Mouse (Mus musculus) cortical plate, adult 2 months (tissue): ENCODE data around the gene Gm10037. TPM values are rescaled to one million over a fixed set of nuclear protein-coding genes. Genes with fewer than 3 reads are reported as not detected.
"Not testable (repeated sequence)": the region's sequence is repeated elsewhere in the genome, so short reads cannot be mapped to it uniquely, and the experiment has no call there.

ENCODE experiments used
- H3K27ac ChIP-seq: fragments of 200-500 bp; 2 replicates; pipeline ENCODE4 v1.5.1; 2012; ENCODE audit warnings: low read length, control low read depth, inconsistent platforms; ENCODE audit not compliant: insufficient read depth
- H3K4me1 ChIP-seq: fragments of 200-500 bp; 2 replicates; pipeline ENCODE4 v1.6.1; 2011; ENCODE audit warnings: low read length; ENCODE audit not compliant: control insufficient read depth, insufficient read depth
- H3K4me3 ChIP-seq: fragments of 200-500 bp; 2 replicates; pipeline ENCODE4 v1.5.1; 2011; ENCODE audit warnings: mild to moderate bottlenecking, low read length, control low read depth; ENCODE audit not compliant: insufficient read depth
- CTCF ChIP-seq: fragments of 200-500 bp; IDR thresholded peaks from 2 replicates; pipeline ENCODE4 v1.5.1; 2011; ENCODE audit warnings: mild to moderate bottlenecking, control low read depth, low read length; ENCODE audit not compliant: insufficient read depth; ENCODE audit errors: extremely low read depth
- POLR2A ChIP-seq: fragments of 200-500 bp; IDR thresholded peaks from 2 replicates; pipeline ENCODE4 v1.6.1; 2011; ENCODE audit warnings: mild to moderate bottlenecking, low read length, control low read depth; ENCODE audit not compliant: insufficient read depth; ENCODE audit errors: extremely low read depth
- polyA plus RNA-seq: library from polyadenylated mRNA; depleted of rRNA; stranded (reverse); fragments of >200 nt; gene quantifications from 2 replicates; pipeline ENCODE4 v1.2.3, GENCODE M21; 2012

Gene Gm10037
- polyA plus RNA-seq, 1 experiment = 16.6 TPM

DNA sequence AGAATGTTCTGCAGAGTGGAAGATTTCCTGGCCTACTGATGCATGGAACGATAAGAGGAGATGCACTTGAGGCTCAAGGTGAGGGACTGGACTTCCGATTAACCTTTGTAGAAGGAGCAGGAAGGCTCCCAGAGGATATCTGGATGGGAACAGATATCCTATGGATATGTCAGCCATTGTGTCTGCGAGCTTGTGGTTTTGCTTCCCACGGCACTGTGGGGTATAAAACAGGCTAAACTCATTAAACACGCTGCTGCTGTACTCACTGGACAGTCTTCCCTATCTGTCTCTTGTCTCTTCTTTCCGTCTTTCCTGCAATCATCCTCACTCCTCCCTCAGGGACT, 12.8 kb downstream of the Gm10037 start:
- Histone ChIP-seq H3K4me1 (peaks cover 4% of the 10 kb centered on the region; the same call in 1 of the 2 replicates), H3K4me3 (peak overlapping the region; percentile 65; the same call in 1 of the 2 replicates), H3K27ac (no peak overlapping the region)
- no peak for TF ChIP-seq CTCF
- TF ChIP-seq POLR2A = no peak

DNA sequence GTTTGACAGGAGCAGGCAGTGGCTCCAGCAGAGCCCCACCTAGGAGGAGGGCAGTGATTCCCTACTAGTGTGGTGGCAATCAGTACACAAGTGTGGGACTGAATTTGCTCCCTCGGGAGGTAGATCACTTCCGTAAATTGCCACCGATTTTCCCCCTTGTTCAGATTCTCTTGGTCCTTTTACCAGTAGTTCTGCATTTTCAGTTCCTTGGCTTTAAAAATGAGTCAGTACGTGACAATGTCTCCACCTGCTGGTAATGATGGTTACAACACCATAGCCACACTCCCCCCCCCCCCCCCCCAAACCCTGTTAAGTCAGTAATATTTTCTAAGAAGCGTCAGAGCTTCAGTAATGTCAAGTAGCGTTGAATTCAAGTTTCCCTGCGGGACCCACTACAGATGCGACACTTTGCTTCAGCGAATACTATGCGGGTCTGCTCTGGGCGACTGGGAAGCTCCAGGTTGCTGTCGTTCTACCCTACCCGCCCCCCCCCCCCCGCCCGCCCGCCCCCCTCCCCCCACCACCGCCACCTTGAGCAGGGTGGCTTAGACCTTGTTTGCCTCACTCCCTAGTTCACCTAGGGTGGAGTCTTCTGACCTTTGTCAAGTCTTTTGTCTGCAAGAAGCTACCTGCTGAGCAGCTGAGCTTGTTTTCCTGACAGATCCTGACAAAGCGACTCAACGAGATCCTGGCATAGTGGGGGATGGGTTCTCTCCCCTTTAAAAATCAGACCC, 13.4 kb downstream of the Gm10037 start:
- Histone ChIP-seq H3K4me1 (peaks cover 4% of the 10 kb centered on the region; the same call in 1 of the 2 replicates), H3K27ac (no peak overlapping the region), H3K4me3 (peak overlapping the region; percentile 65)
- TF ChIP-seq POLR2A = no peak
- 0 out of 2 replicates have a peak, but pooled peaks have one; percentile 5 for TF ChIP-seq CTCF

DNA sequence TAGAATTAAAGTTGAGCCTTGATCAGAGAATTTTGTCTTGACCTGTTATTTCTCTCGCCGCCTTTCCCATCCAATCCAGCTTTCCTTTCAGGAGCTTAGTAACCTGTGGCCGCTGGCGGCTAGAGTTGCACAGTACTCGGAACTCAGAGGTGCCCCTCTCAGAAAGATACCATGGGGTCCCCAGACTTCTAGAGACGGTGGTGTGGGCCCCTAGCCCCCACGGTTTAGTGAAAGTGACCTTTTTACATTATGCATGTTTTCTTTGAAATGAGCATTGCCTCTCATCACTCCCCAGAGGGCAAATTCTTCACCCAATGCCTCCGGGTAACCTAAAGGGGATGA, 13.9 kb downstream of the Gm10037 start:
- TF ChIP-seq CTCF (no peak), POLR2A (no peak)
- Histone ChIP-seq H3K27ac (no peak overlapping the region), H3K4me1 (peaks cover 4% of the 10 kb centered on the region; the same call in 1 of the 2 replicates), H3K4me3 (peak overlapping the region; percentile 65)

DNA sequence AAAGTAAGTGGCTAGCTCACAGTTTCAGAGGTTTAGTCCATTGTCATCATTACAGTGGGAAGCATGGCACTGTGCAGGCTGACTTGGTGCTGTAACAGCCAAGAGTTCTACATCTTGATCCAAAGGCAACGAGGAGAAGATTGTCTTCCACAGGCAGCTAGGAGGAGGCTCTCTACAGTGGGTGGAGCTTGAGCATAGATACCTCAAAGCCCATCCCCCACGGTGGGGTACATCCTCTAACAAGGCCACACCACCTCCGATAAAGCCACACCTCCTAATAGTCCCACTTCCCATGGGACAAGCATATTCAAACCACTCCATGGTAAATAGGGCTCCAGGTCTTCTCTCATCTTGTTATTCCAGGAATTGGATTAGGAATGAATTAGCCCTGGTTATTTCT, 19.5 kb downstream of the Gm10037 start:
- H3K4me3 ChIP-seq = no peak overlapping the region

DNA sequence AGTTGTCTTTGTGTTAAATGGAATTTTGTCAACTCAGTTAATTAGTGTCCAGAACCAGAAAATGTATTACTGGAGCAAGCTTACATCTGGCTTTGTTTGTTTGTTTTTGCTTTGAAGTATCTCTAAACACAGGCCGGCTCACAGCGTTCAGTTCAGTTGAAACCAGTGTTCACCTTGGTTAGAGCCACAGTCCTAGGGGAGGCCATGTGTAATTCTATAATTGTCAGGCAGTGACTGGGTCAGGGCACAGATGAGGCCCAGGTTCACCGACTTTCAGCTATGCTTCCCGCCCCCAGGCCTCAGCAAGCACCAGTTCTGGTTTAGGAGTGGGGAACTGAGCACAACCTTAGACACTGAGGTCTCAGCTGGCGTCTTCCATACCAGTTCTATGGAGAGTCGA, 22.2 kb downstream of the Gm10037 start:
- Histone ChIP-seq H3K4me1 (no peaks in the 10 kb centered on the region), H3K4me3 (no peak overlapping the region), H3K27ac (no peak overlapping the region)
- no peak for TF ChIP-seq POLR2A

More for the DNA sequence above, 19.5 kb downstream of the Gm10037 start:
- Histone ChIP-seq H3K27ac (no peak overlapping the region), H3K4me1 (no peaks in the 10 kb centered on the region)
- TF ChIP-seq POLR2A (no peak), CTCF (no peak)

DNA sequence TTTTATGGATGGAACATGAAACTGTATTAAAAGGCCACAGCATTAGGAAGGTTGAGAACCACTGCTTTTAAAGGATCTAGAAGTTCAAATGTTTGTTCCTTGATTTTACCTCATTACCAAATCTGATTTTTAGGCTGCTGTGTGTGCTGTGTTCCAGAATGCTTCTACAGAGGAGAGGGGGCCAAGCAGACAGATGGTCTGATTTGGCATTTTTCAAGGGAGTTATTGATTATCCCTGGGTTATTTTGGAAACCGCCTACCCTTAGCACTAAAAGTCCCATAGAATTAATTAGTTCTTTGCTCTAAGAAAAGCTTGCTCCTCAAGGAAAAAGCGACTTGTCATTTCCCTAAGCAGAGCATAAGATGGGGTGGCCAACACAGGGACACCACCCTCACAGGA, 23.1 kb downstream of the Gm10037 start:
- TF ChIP-seq POLR2A (no peak), CTCF (no peak)
- H3K27ac ChIP-seq = no peak overlapping the region
- no peaks in the 10 kb centered on the region for H3K4me1 ChIP-seq
- no peak overlapping the region for H3K4me3 ChIP-seq

DNA sequence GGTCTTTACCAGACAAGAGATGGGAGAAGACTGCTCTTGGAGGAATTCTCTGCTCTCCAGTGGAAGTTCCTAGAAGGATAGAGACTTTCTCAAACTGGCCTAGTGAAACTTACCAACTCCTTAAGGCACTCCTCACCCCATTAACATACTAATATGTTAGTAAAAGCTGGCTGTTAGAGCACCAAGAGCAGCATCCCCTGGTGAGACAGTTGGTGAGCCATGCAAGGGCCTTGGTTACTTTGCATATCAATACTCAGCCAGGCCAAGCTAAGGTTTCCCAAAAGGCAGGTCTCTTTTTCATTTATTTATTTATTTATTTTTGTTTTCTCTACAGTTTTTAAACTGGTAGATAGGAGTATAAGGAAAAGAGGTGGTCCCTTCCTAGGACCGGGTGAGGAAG, 26.4 kb downstream of the Gm10037 start:
- H3K4me3 ChIP-seq = no peak overlapping the region

DNA sequence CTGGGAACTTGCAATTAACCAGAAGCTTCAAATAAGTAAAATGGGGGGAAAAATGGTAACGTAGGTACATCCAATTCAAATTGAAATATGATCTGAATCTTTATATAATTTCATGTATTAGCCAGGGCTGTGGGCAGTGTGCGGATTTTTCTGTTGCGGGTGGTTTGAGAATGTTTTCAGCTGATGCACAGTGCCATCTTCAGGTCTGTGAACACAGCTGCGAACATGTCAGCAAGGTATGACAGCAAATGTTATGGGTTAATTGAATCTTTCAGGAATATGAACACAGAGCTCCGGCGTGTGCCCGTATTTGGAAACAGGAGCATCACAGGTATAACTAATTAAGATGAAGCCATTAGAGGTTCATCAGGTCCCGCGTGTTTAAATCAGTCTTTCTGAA, 31.6 kb downstream of the Gm10037 start:
- Histone ChIP-seq H3K4me3 (no peak overlapping the region), H3K27ac (no peak overlapping the region), H3K4me1 (no peaks in the 10 kb centered on the region)
- TF ChIP-seq POLR2A (no peak), CTCF (no peak)

More for the DNA sequence above, 26.4 kb downstream of the Gm10037 start:
- no peaks in the 10 kb centered on the region for H3K4me1 ChIP-seq
- H3K27ac ChIP-seq = no peak overlapping the region
- TF ChIP-seq CTCF (no peak), POLR2A (no peak)

DNA sequence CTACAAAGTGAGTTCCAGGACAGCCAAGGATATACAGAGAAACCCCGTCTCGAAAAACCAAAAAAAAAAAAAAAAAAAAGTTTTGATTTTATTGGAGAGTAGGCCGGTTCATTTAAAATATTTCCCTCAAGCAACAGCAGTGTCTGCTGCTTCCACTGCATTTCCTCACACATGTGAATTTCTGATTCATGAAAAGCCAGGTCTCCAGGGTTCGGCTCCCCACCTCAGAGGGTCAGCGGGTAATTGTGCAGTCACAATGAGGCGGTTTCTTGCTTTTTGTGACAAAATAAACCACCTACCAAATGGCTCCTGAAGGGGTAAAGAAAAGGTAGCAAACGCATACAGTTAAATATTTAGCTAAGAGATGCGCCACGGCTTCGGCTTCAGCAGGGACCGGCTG, 32.1 kb downstream of the Gm10037 start, which contains the start of gene BC048507:
TSS of gene BC048507 (plus strand) at position 301 of the 400 bp plus-strand sequence.
- TF ChIP-seq CTCF (no peak), POLR2A (no peak)
- Histone ChIP-seq H3K27ac (no peak within 1 kb of the TSS), H3K4me3 (no peak within 1 kb of the TSS), H3K4me1 (no peaks in the 10 kb centered on the region)

DNA sequence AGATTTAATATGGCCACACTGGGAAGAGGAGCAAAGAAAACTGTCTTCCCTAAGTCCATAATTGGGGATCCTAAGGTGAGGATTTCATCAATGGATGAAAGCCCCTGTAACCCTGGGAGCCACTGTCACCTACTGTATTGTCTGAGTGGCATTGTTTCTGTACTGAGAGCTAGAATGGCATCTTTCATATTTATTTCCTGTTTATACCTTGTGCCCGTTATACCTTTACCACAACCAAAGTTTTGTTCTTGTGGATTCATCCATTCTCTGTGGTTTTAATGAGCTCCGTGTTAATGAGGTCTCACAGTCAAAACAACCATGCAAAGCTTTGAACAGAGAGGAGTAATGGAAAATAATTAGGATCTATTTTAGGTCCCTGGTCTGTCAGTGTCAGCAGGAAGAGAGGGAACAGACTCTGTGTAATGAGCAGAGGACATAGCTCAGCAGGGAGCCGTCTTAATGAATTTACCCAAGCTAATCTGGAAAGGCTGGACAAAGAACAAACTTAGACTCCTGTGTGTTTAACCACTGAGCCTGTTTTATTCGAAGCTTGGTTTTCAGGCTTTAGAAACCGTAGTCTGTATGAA, 34.0 kb downstream of the Gm10037 start:
- no peaks in the 10 kb centered on the region for H3K4me1 ChIP-seq
- no peak overlapping the region for H3K4me3 ChIP-seq
- no peak overlapping the region for H3K27ac ChIP-seq
- TF ChIP-seq POLR2A = no peak

DNA sequence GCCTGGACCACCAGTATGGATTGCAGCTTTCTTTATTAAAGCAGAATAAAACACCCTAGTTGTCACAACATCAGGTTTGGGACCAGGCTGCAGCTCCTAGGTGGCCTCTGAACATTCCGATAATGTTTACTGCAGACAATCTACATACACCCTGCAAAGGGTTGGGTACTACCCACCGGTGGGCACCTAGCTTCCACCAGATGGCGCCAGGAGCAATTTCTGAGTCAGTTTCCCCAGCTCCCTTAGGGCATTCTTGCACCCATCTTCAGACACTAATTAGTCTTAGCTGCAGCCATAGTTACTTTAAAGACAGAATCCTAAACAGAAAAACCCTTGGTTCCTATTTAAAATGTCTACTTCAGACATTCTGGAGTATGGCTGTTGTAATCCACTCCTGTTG, 37.0 kb downstream of the Gm10037 start:
- Histone ChIP-seq H3K27ac (no peak overlapping the region), H3K4me3 (no peak overlapping the region), H3K4me1 (no peaks in the 10 kb centered on the region)
- TF ChIP-seq POLR2A (no peak), CTCF (no peak)

DNA sequence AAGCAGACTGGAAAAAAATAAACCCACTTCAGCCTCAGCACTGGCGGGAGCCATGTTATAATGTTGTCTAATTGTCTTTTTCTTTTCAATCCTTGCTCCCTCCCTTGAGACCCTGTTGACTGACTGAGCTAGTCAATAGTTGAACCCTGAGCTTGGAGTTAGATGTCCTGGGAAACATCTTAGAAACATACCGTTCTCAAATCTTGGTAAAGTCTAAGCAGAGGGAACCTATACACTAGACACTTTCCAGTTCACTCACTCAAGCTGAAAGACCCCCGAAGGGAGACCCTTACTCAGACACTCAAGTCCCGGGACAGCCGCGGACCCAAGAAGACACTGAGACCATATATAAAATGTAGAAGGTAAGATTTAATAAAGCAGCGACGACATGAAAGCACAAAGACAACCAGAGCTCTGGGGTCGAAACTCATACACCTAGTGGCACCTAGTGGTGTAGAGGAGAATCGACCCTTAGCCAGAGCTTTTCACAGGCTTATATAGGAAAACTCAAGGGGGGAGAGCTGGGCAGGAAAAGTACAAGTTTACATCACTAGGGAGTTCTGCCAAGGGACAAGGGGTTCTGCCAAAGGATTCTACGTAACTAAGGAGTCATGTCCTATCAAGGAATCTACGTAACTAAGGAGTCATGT, 45.3 kb downstream of the Gm10037 start:
- not testable (repeated sequence) for H3K4me3 ChIP-seq, H3K4me1 ChIP-seq, H3K27ac ChIP-seq
